Mouse (Mus musculus) kidney, adult 2 months (tissue): ENCODE measurements around the gene Capza1.

Experiments used
- CTCF ChIP-seq: fragments of 200-500 bp; conservative IDR thresholded peaks from 2 replicates; pipeline ENCODE4 v1.5.1; 2011; ENCODE audit warnings: low read depth, mild to moderate bottlenecking, control low read depth, low read length, moderate library complexity, mixed read lengths; ENCODE audit not compliant: insufficient read depth, insufficient read length
- POLR2A ChIP-seq: fragments of 200-500 bp; IDR thresholded peaks from one replicate; pipeline ENCODE4 v1.6.1; 2011; ENCODE audit warnings: low read depth, low read length, control low read depth

- TF ChIP-seq CTCF (no peak), POLR2A (no peak)
Measured at GRCm38 (mm10) chr3:104820426-104820825, 43.9 kb downstream of the Capza1 start.
